Mouse (Mus musculus): ENCODE measurements around the gene Il4i1.

- TF ChIP-seq CTCF (IDR thresholded peaks at IDR 0.05; ENCODE audit: extremely low read depth, insufficient read length, insufficient replicate concordance, low read depth, low read length) (no peak), POLR2A (IDR thresholded peaks at IDR 0.05; ENCODE audit: low read depth, low read length) (no peak)
Measured at GRCm38 (mm10) chr7:44867010-44867702, 51.0 kb downstream of the Il4i1 start.

Measured in small intestine, adult 2 months (tissue).